Mouse (Mus musculus): Measurements from ENCODE around the gene 1700092M07Rik.

GRCm38 (mm10) chr19:8739646-8740045 is 872 bp upstream of the 1700092M07Rik start:
- no peak for TF ChIP-seq CTCF (IDR thresholded peaks at IDR 0.05)
- no peak for TF ChIP-seq EP300 (IDR thresholded peaks at IDR 0.05)
